ENCODE assay signal across 14 mouse cellular contexts in the genomic region with DNA sequence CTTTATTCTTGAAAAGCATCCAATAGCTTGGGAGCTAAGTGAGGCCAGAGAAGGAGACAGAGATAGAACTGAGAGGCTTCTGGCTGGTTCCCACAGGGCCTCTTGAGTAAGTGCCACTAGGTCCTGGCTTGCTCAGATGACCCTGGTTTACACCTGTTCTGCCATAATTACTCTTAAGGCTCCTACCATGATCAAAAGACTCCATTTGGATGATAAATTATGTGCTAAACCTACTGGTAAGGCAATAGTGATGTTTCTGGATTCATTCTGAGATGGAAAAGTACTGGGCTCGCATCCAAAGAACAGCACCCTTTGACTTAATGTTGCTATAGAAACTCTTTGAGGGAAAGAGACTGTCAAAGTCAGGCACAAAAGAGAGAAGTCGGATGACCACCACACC. TPM values are rescaled to one million over a fixed set of nuclear protein-coding genes. Genes with fewer than 3 reads are reported as not detected.
A peak's percentile ranks its signal among the peaks of the same experiment; 100 is the strongest.
DNase-seq lines count a peak whose midpoint lies in the region; ATAC-seq lines count a peak whose summit lies in the region.
"Had no signal": no experiment of that assay in that cellular context is flagged by ENCODE, and none has a peak within 500 bp of the region (broad histone marks: within the 10 kb centered on the region; RNA-seq: fewer than 3 reads in every experiment).

No protein-coding gene starts in this region.

- peak; percentile 43 for DNase-seq in gastrocnemius, postnatal 25 days
- no peak for DNase-seq in gastrocnemius, postnatal 4 days (ENCODE audit: low spot score in 2 of 2)
- peak; percentile 60 for DNase-seq in NIH3T3 (ENCODE audit: low read depth)
- DNase-seq in kidney, postnatal 36 days = peak; percentile 50 to 53
- DNase-seq in layer of hippocampus, postnatal 14 days (ENCODE audit: low spot score in 2 of 2) = no peak
- no peak for DNase-seq in Muller cell, postnatal 12 days (ENCODE audit: inconsistent ontology term)
- no peak for DNase-seq in yolk sac, embryonic 10.5 days (ENCODE audit: low spot score)
- DNase-seq: adrenal gland, adult 8-10 months; layer of hippocampus, adult 9-11 months; spleen, adult 18-20 months had no signal

- no peak overlapping the region for H3K4me3 ChIP-seq in heart, embryonic 13.5 days
- H3K4me3 ChIP-seq: forebrain, embryonic 15.5 days; limb, embryonic 13.5 days; megakaryocyte, embryonic 14.5 days had no signal

- ATAC-seq in heart, embryonic 13.5 days (ENCODE audit: extremely low read depth, insufficient number of reproducible peaks, low FRiP score, low TSS enrichment) = no peak
- ATAC-seq: forebrain, embryonic 15.5 days had no signal

- H3K36me3 ChIP-seq in heart, embryonic 13.5 days = no peaks in the 10 kb centered on the region
- H3K36me3 ChIP-seq: forebrain, embryonic 15.5 days; limb, embryonic 13.5 days had no signal

- H3K9me3 ChIP-seq in heart, embryonic 13.5 days = no peaks in the 10 kb centered on the region
- H3K9me3 ChIP-seq: forebrain, embryonic 15.5 days; limb, embryonic 13.5 days; megakaryocyte, embryonic 14.5 days had no signal

- H3K4me1 ChIP-seq in heart, embryonic 13.5 days = peaks cover 77% of the 10 kb centered on the region

- 67% methylated on average over 2 of the region's 2 CpGs for WGBS in heart, embryonic 13.5 days

- no peak overlapping the region for H3K9ac ChIP-seq in heart, embryonic 13.5 days
- H3K9ac ChIP-seq: forebrain, embryonic 15.5 days; limb, embryonic 13.5 days had no signal

- no peaks in the 10 kb centered on the region for H3K27me3 ChIP-seq in heart, embryonic 13.5 days (replicated peaks)
- H3K27me3 ChIP-seq: forebrain, embryonic 15.5 days; limb, embryonic 13.5 days had no signal

- peak overlapping the region; percentile 16; the same call in 1 of the 2 replicates for H3K4me2 ChIP-seq in heart, embryonic 13.5 days
- H3K4me2 ChIP-seq: forebrain, embryonic 15.5 days; limb, embryonic 13.5 days had no signal

- H3K27ac ChIP-seq in heart, embryonic 13.5 days (replicated peaks) = peak overlapping the region; percentile 99
- H3K27ac ChIP-seq: forebrain, embryonic 15.5 days; limb, embryonic 13.5 days had no signal

RNA-seq across cellular contexts. Expression of a gene that starts 3.9 kb away (rescaled TPM):
- total RNA-seq in gastrocnemius, postnatal 25 days (2021) = 10 to 100 TPM; 10.7 to 14.5 TPM
- 100 to 1,000 TPM; 101 to 119 TPM for total RNA-seq in gastrocnemius, postnatal 4 days (2021)
- 156 and 170 TPM in 2 replicates for polyA plus RNA-seq in heart, embryonic 13.5 days (2015; fragmentation: Nextera tagmentation; extraction: Ambion mirVana)
- total RNA-seq in layer of hippocampus, postnatal 14 days (2021) = 10 to 100 TPM; 41.1 to 43.3 TPM

Comparison
In these comparisons a context has a peak if more than half of its experiments do, and no peak if none do; other contexts are left out.
1. DNase-seq: peak in gastrocnemius, postnatal 25 days (single experiment), NIH3T3 (single experiment) and kidney, postnatal 36 days (2 of 2); none in gastrocnemius, postnatal 4 days (0 of 2), layer of hippocampus, postnatal 14 days (0 of 2), Muller cell, postnatal 12 days (single experiment) and yolk sac, embryonic 10.5 days (single experiment).